In the genomic region with DNA sequence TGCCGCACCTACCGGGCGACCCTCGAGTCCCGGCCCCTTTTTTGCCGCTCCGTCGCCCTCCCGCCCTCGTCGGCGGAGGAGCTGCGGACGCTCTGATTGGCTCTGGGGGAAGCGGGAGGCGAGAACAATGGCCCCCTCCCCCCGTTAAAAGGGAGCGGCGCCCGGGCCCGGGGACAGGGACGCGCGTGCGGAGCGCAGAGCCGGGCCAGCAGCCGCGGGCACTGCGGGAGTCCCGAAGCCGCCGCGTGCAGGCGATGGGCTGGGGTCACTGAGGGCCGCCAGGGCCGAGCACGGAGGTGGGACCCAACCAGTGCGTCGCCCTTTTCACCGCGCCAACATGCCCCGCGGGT, we compare ENCODE assay signal across 9 mouse cellular contexts. TPM values are rescaled to one million over a fixed set of nuclear protein-coding genes. Genes with fewer than 3 reads are reported as not detected.
A peak's percentile ranks its signal among the peaks of the same experiment; 100 is the strongest.
DNase-seq lines count a peak whose midpoint lies in the region; ATAC-seq lines count a peak whose summit lies in the region.
"Had no signal": no experiment of that assay in that cellular context is flagged by ENCODE, and none has a peak within 500 bp of the region (broad histone marks: within the 10 kb centered on the region; RNA-seq: fewer than 3 reads in every experiment).

No protein-coding gene starts in this region.

- peak overlapping the region; percentile 55 for H3K4me3 ChIP-seq in heart, embryonic 15.5 days
- H3K4me3 ChIP-seq in hindbrain, embryonic 14.5 days (replicated peaks; ENCODE audit: low read length) = peak overlapping the region; percentile 82
- H3K4me3 ChIP-seq in liver, embryonic 12.5 days = peak overlapping the region; percentile 53

- peak overlapping the region; percentile 96 for H3K4me2 ChIP-seq in heart, embryonic 15.5 days
- H3K4me2 ChIP-seq in hindbrain, embryonic 14.5 days (replicated peaks) = peak overlapping the region; percentile 92
- H3K4me2 ChIP-seq in liver, embryonic 12.5 days = peak overlapping the region; percentile 77

- WGBS in heart, embryonic 15.5 days = under 1% methylated on average over 44 of the region's 44 CpGs
- WGBS in hindbrain, embryonic 14.5 days = 0% methylated on average over 25 of the region's 44 CpGs
- under 1% methylated on average over 40 of the region's 44 CpGs for WGBS in liver, embryonic 12.5 days (ENCODE audit: insufficient replicate concordance)

- peak overlapping the region; percentile 36; the same call in 1 of the 2 replicates for H3K9ac ChIP-seq in heart, embryonic 15.5 days
- H3K9ac ChIP-seq in hindbrain, embryonic 14.5 days = peak overlapping the region; percentile 93
- no peak overlapping the region for H3K9ac ChIP-seq in liver, embryonic 12.5 days

- ATAC-seq in heart, embryonic 15.5 days (replicated peaks; ENCODE audit: insufficient number of reproducible peaks, insufficient read depth, low FRiP score, low read depth) = peak; percentile 17
- ATAC-seq in hindbrain, embryonic 14.5 days (ENCODE audit: low FRiP score) = peak; percentile 82
- no peak for ATAC-seq in liver, embryonic 12.5 days

- no peak for DNase-seq in heart, adult 11 months
- peak; percentile 49 for DNase-seq in ES-CJ7 (ENCODE audit: low read depth, low spot score)
- DNase-seq in embryo, embryonic 10.5 days (ENCODE audit: low spot score) = peak; percentile 76
- peak; percentile 81 for DNase-seq in hindbrain, embryonic 14.5 days (ENCODE audit: low spot score)
- peak; percentile 85 for DNase-seq in right cerebral cortex, postnatal 4 days
- DNase-seq in urinary bladder, adult 2 months (ENCODE audit: low spot score) = no peak

- H3K36me3 ChIP-seq in heart, embryonic 15.5 days = no peaks in the 10 kb centered on the region
- no peaks in the 10 kb centered on the region for H3K36me3 ChIP-seq in hindbrain, embryonic 14.5 days (replicated peaks; ENCODE audit: control insufficient read depth, insufficient read depth)
- no peaks in the 10 kb centered on the region for H3K36me3 ChIP-seq in liver, embryonic 12.5 days

- peaks cover 96% of the 10 kb centered on the region for H3K27me3 ChIP-seq in heart, embryonic 15.5 days
- peaks cover 27% of the 10 kb centered on the region for H3K27me3 ChIP-seq in hindbrain, embryonic 14.5 days (ENCODE audit: control insufficient read depth, insufficient read depth, low read length)
- H3K27me3 ChIP-seq in liver, embryonic 12.5 days (replicated peaks) = peaks cover 99% of the 10 kb centered on the region

- no peaks in the 10 kb centered on the region for H3K9me3 ChIP-seq in heart, embryonic 15.5 days (replicated peaks)
- no peaks in the 10 kb centered on the region for H3K9me3 ChIP-seq in hindbrain, embryonic 14.5 days (ENCODE audit: control insufficient read depth, low read length)
- H3K9me3 ChIP-seq in liver, embryonic 12.5 days (replicated peaks) = no peaks in the 10 kb centered on the region

- peaks cover 52% of the 10 kb centered on the region for H3K4me1 ChIP-seq in heart, embryonic 15.5 days (replicated peaks)
- peaks cover 33% of the 10 kb centered on the region for H3K4me1 ChIP-seq in hindbrain, embryonic 14.5 days (replicated peaks; ENCODE audit: control insufficient read depth, insufficient read depth, low read length)
- peaks cover 34% of the 10 kb centered on the region for H3K4me1 ChIP-seq in liver, embryonic 12.5 days

- no peak overlapping the region for H3K27ac ChIP-seq in heart, embryonic 15.5 days
- H3K27ac ChIP-seq in hindbrain, embryonic 14.5 days = peak overlapping the region; percentile 97
- H3K27ac ChIP-seq in liver, embryonic 12.5 days = no peak overlapping the region
- H3K27ac ChIP-seq: macrophage had no signal

RNA-seq across cellular contexts. Expression of a gene that starts 0.2 kb away (rescaled TPM):
- not detected in 2 replicates for polyA plus RNA-seq in heart, embryonic 15.5 days (2015; fragmentation: Nextera tagmentation; extraction: Ambion mirVana)
- 2.6 and 4.1 TPM in 2 replicates for polyA plus RNA-seq in hindbrain, embryonic 14.5 days (2014; fragmentation: Nextera tagmentation; extraction: Ambion mirVana)
- not detected in 2 replicates for polyA plus RNA-seq in liver, embryonic 12.5 days (2016; fragmentation: Nextera tagmentation; extraction: Ambion mirVana)
- 0.03 TPM in 1 of 2 replicates, not detected in the other for polyA plus RNA-seq in urinary bladder, adult 2 months (2012; rRNA removed)
- polyA plus RNA-seq: macrophage had no signal

Comparison
In these comparisons a context has a peak if more than half of its experiments do, and no peak if none do; other contexts are left out.
1. DNase-seq: peak in ES-CJ7 (single experiment), embryo, embryonic 10.5 days (single experiment), hindbrain, embryonic 14.5 days (single experiment) and right cerebral cortex, postnatal 4 days (single experiment); none in heart, adult 11 months (single experiment) and urinary bladder, adult 2 months (single experiment).
2. Peak in every context shown above with its lines, with median percentiles within 50 percentile points of each other: H3K4me2 ChIP-seq and H3K4me3 ChIP-seq.